Comparison of ENCODE assay signal across 27 mouse cellular contexts in genomic region chr4:48615483-48615882, GRCm38 (mm10). TPM values are rescaled to one million over a fixed set of nuclear protein-coding genes. Genes with fewer than 3 reads are reported as not detected.
"Had no signal": no experiment of that assay in that cellular context is flagged by ENCODE, and none has a peak within 500 bp of the region (broad histone marks: within the 10 kb centered on the region; RNA-seq: fewer than 3 reads in every experiment).

No protein-coding gene starts in this region.

- H3K4me3 ChIP-seq: gastrocnemius, adult 2 months; heart, adult 2 months; heart, embryonic 13.5 days; heart, embryonic 15.5 days; hindbrain, embryonic 13.5 days; hindbrain, embryonic 15.5 days; layer of hippocampus, adult 2 months; left cerebral cortex, adult 2 months; limb, embryonic 10.5 days; limb, embryonic 12.5 days; liver, embryonic 13.5 days; liver, embryonic 15.5 days had no signal

- H3K9me3 ChIP-seq: heart, embryonic 13.5 days; heart, embryonic 15.5 days; hindbrain, embryonic 13.5 days; hindbrain, embryonic 15.5 days; limb, embryonic 10.5 days; limb, embryonic 12.5 days; liver, embryonic 13.5 days; liver, embryonic 15.5 days had no signal

- H3K27me3 ChIP-seq: heart, embryonic 13.5 days; heart, embryonic 15.5 days; hindbrain, embryonic 13.5 days; hindbrain, embryonic 15.5 days; limb, embryonic 12.5 days; liver, embryonic 13.5 days; liver, embryonic 15.5 days had no signal

- H3K36me3 ChIP-seq: liver, embryonic 13.5 days; liver, embryonic 15.5 days had no signal

- H3K4me1 ChIP-seq: heart, embryonic 15.5 days; hindbrain, embryonic 13.5 days; hindbrain, embryonic 15.5 days; limb, embryonic 10.5 days; limb, embryonic 12.5 days; liver, embryonic 13.5 days; liver, embryonic 15.5 days had no signal

- DNase-seq: gastrocnemius, adult 2 months; gastrocnemius, postnatal 10 days; gastrocnemius, postnatal 36 days; heart, adult 2 months; heart, postnatal 14 days; heart, postnatal 36 days; kidney, adult 18-20 months; kidney, adult 8-10 months; kidney, postnatal 10 days; kidney, postnatal 25 days; kidney, postnatal 4 days; liver; liver, embryonic 13.5 days had no signal

- H3K27ac ChIP-seq: gastrocnemius, adult 2 months; heart, adult 2 months; heart, embryonic 13.5 days; heart, embryonic 15.5 days; hindbrain, embryonic 13.5 days; hindbrain, embryonic 15.5 days; hindbrain, postnatal 0 days; layer of hippocampus, adult 2 months; left cerebral cortex, adult 2 months; limb, embryonic 10.5 days; limb, embryonic 12.5 days; liver, embryonic 13.5 days; liver, embryonic 15.5 days had no signal

- ATAC-seq: hindbrain, postnatal 0 days; intestine, postnatal 0 days had no signal

- H3K9ac ChIP-seq: heart, embryonic 13.5 days; heart, embryonic 15.5 days; hindbrain, embryonic 13.5 days; hindbrain, embryonic 15.5 days; limb, embryonic 12.5 days; liver, embryonic 13.5 days; liver, embryonic 15.5 days had no signal

- H3K4me2 ChIP-seq: heart, embryonic 11.5 days; heart, embryonic 13.5 days; heart, embryonic 15.5 days; hindbrain, embryonic 13.5 days; hindbrain, embryonic 15.5 days; limb, embryonic 12.5 days; liver, embryonic 11.5 days; liver, embryonic 13.5 days; liver, embryonic 15.5 days had no signal

RNA-seq across cellular contexts. Expression of gene Cavin4, which starts 47.8 kb away (rescaled TPM):
- total RNA-seq: hematopoietic stem cell, adult 5-6 weeks had no signal
